Mouse (Mus musculus) neural tube, embryonic 14.5 days (tissue): ENCODE results near the gene Lsmem1. TPM values are rescaled to one million over a fixed set of nuclear protein-coding genes. Genes with fewer than 3 reads are reported as not detected.
A peak's percentile ranks its signal among the peaks of the same experiment; 100 is the strongest.

Experiments used
- ATAC-seq: fragments of 200-750 bp; cut with Nextera tagmentation; 2 replicates; pipeline ENCODE4 v1.8.0; 2017; ENCODE audit warnings: low read depth, mild to moderate bottlenecking, moderate TSS enrichment, moderate library complexity
- H3K27ac ChIP-seq: fragments of 300-500 bp; sonication (generic); 2 replicates; pipeline ENCODE4 v1.5.1; 2014; ENCODE audit warnings: low read depth, mild to moderate bottlenecking, control low read depth, low read length, moderate library complexity, mixed read lengths
- H3K27me3 ChIP-seq: fragments of 300-500 bp; sonication (generic); 2 replicates; pipeline ENCODE4 v1.6.1; 2014; ENCODE audit warnings: low read length; ENCODE audit not compliant: control insufficient read depth, insufficient read depth
- H3K36me3 ChIP-seq: fragments of 300-500 bp; sonication (generic); 2 replicates; pipeline ENCODE4 v1.6.1; 2014; ENCODE audit warnings: low read length, mixed read lengths; ENCODE audit not compliant: control insufficient read depth, insufficient read depth
- H3K4me1 ChIP-seq: fragments of 300-500 bp; sonication (generic); 2 replicates; pipeline ENCODE4 v1.6.1; 2014; ENCODE audit warnings: low read length; ENCODE audit not compliant: control insufficient read depth, insufficient read depth
- H3K4me2 ChIP-seq: fragments of 300-500 bp; sonication (generic); 2 replicates; pipeline ENCODE4 v1.6.1; 2014; ENCODE audit warnings: mild to moderate bottlenecking, low read depth, low read length, control low read depth
- H3K4me3 ChIP-seq: fragments of 300-500 bp; sonication (generic); 2 replicates; pipeline ENCODE4 v1.5.1; 2014; ENCODE audit warnings: low read depth, low read length, control low read depth, mixed read lengths
- H3K9ac ChIP-seq: fragments of 300-500 bp; sonication (generic); replicated peaks from 2 replicates; pipeline ENCODE4 v1.6.1; 2014; ENCODE audit warnings: low read depth, mild to moderate bottlenecking, control low read depth, low read length, mixed read lengths
- H3K9me3 ChIP-seq: fragments of 300-500 bp; sonication (generic); 2 replicates; pipeline ENCODE4 v1.6.1; 2016; ENCODE audit warnings: low read length; ENCODE audit not compliant: control insufficient read depth
- WGBS: fragments of 180-500 bp; shearing (Covaris S2); extraction: QIAGEN DNeasy Blood & Tissue Kit; methylation state at CpG from one replicate; pipeline ENCODE4 v1.1.7; 2014; 5-methylcytosine and 5-hydroxymethylcytosine counted together
- polyA plus RNA-seq: library from polyadenylated mRNA; unstranded; fragments of >200 nt; fragmentation: Nextera tagmentation; extraction: Ambion mirVana; gene quantifications from 2 replicates; pipeline ENCODE4 v1.2.1, GENCODE M21; 2014

Gene Lsmem1
- polyA plus RNA-seq, 1 experiment from 2014 or later, result 0.32 TPM

GRCm38 (mm10) chr12:40169675-40170074 is 29.6 kb downstream of the Lsmem1 start:
- ATAC-seq, result no peak
- no peak overlapping the region for H3K4me2 ChIP-seq
- H3K9ac ChIP-seq, result no peak overlapping the region
- H3K9me3 ChIP-seq, result no peaks in the 10 kb centered on the region
- H3K4me3 ChIP-seq, result no peak overlapping the region
- no peaks in the 10 kb centered on the region for H3K27me3 ChIP-seq
- no peaks in the 10 kb centered on the region for H3K4me1 ChIP-seq
- H3K27ac ChIP-seq, result no peak overlapping the region
- H3K36me3 ChIP-seq, result no peaks in the 10 kb centered on the region
- WGBS, result 92% methylated on average over 1 of the region's 1 CpGs

- H3K4me3 ChIP-seq, result no peak overlapping the region
- 8% methylated on average over 2 of the region's 2 CpGs for WGBS
- no peak overlapping the region for H3K4me2 ChIP-seq
- ATAC-seq, result peak; percentile 84
- no peak overlapping the region for H3K27ac ChIP-seq
- H3K4me1 ChIP-seq, result no peaks in the 10 kb centered on the region
- no peaks in the 10 kb centered on the region for H3K27me3 ChIP-seq
- no peak overlapping the region for H3K9ac ChIP-seq
- H3K9me3 ChIP-seq, result no peaks in the 10 kb centered on the region
- no peaks in the 10 kb centered on the region for H3K36me3 ChIP-seq
These were observed 34.7 kb downstream of the Lsmem1 start for GRCm38 (mm10) chr12:40164621-40165020.

GRCm38 (mm10) chr12:40160777-40161176 is 38.5 kb downstream of the Lsmem1 start:
- Histone ChIP-seq H3K27ac (no peak overlapping the region), H3K27me3 (no peaks in the 10 kb centered on the region), H3K36me3 (no peaks in the 10 kb centered on the region), H3K4me3 (no peak overlapping the region), H3K4me1 (no peaks in the 10 kb centered on the region), H3K4me2 (no peak overlapping the region), H3K9ac (no peak overlapping the region), H3K9me3 (no peaks in the 10 kb centered on the region)
- 86% methylated on average over 2 of the region's 2 CpGs for WGBS
- ATAC-seq, result no peak

- Histone ChIP-seq H3K27me3 (no peaks in the 10 kb centered on the region), H3K27ac (no peak overlapping the region), H3K9me3 (no peaks in the 10 kb centered on the region), H3K4me1 (no peaks in the 10 kb centered on the region), H3K4me3 (no peak overlapping the region), H3K36me3 (no peaks in the 10 kb centered on the region), H3K9ac (no peak overlapping the region), H3K4me2 (no peak overlapping the region)
- WGBS, result 89% methylated on average over 6 of the region's 6 CpGs
- ATAC-seq, result no peak
These were observed 45.1 kb downstream of the Lsmem1 start for GRCm38 (mm10) chr12:40154188-40154587.

GRCm38 (mm10) chr12:40152353-40153069 is 46.8 kb downstream of the Lsmem1 start:
- H3K4me3 ChIP-seq, result no peak overlapping the region
- 89% methylated on average over 8 of the region's 8 CpGs for WGBS
- H3K9ac ChIP-seq, result no peak overlapping the region
- H3K27ac ChIP-seq, result no peak overlapping the region
- no peak for ATAC-seq
- no peaks in the 10 kb centered on the region for H3K36me3 ChIP-seq
- no peak overlapping the region for H3K4me2 ChIP-seq
- H3K27me3 ChIP-seq, result no peaks in the 10 kb centered on the region
- H3K4me1 ChIP-seq, result no peaks in the 10 kb centered on the region
- H3K9me3 ChIP-seq, result no peaks in the 10 kb centered on the region

GRCm38 (mm10) chr12:40147319-40147718 is 52.0 kb downstream of the Lsmem1 start:
- WGBS, result 76% methylated on average over 4 of the region's 4 CpGs
- no peak overlapping the region for H3K4me3 ChIP-seq

GRCm38 (mm10) chr12:40146510-40146909 is 52.8 kb downstream of the Lsmem1 start:
- Histone ChIP-seq H3K9ac (no peak overlapping the region), H3K27me3 (no peaks in the 10 kb centered on the region), H3K4me2 (no peak overlapping the region), H3K27ac (no peak overlapping the region), H3K9me3 (no peaks in the 10 kb centered on the region), H3K4me1 (no peaks in the 10 kb centered on the region), H3K4me3 (no peak overlapping the region), H3K36me3 (no peaks in the 10 kb centered on the region)
- ATAC-seq, result no peak
- WGBS, result 78% methylated on average over 5 of the region's 5 CpGs

More at GRCm38 (mm10) chr12:40147319-40147718, 52.0 kb downstream of the Lsmem1 start:
- H3K9me3 ChIP-seq, result no peaks in the 10 kb centered on the region
- H3K27ac ChIP-seq, result no peak overlapping the region
- H3K9ac ChIP-seq, result no peak overlapping the region
- no peak for ATAC-seq
- H3K27me3 ChIP-seq, result no peaks in the 10 kb centered on the region
- no peaks in the 10 kb centered on the region for H3K4me1 ChIP-seq
- H3K36me3 ChIP-seq, result no peaks in the 10 kb centered on the region
- H3K4me2 ChIP-seq, result no peak overlapping the region

GRCm38 (mm10) chr12:40140706-40141105 is 58.6 kb downstream of the Lsmem1 start:
- no peak overlapping the region for H3K27ac ChIP-seq
- H3K27me3 ChIP-seq, result no peaks in the 10 kb centered on the region
- no peak for ATAC-seq
- no peaks in the 10 kb centered on the region for H3K4me1 ChIP-seq
- H3K4me3 ChIP-seq, result no peak overlapping the region
- WGBS, result 88% methylated on average over 5 of the region's 5 CpGs
- no peak overlapping the region for H3K9ac ChIP-seq
- H3K4me2 ChIP-seq, result no peak overlapping the region
- H3K36me3 ChIP-seq, result no peaks in the 10 kb centered on the region
- no peaks in the 10 kb centered on the region for H3K9me3 ChIP-seq

GRCm38 (mm10) chr12:40139484-40140245 is 59.6 kb downstream of the Lsmem1 start:
- ATAC-seq, result no peak
- no peak overlapping the region for H3K4me3 ChIP-seq
- no peaks in the 10 kb centered on the region for H3K9me3 ChIP-seq
- H3K27me3 ChIP-seq, result no peaks in the 10 kb centered on the region
- H3K4me2 ChIP-seq, result no peak overlapping the region
- H3K9ac ChIP-seq, result no peak overlapping the region
- 70% methylated on average over 8 of the region's 8 CpGs for WGBS
- no peak overlapping the region for H3K27ac ChIP-seq
- no peaks in the 10 kb centered on the region for H3K36me3 ChIP-seq
- no peaks in the 10 kb centered on the region for H3K4me1 ChIP-seq
